Mouse (Mus musculus): ENCODE results near the gene Cdk4. TPM values are rescaled to one million over a fixed set of nuclear protein-coding genes. Genes with fewer than 3 reads are reported as not detected.
"Not testable (repeated sequence)": the region's sequence is repeated elsewhere in the genome, so short reads cannot be mapped to it uniquely, and the experiment has no call there.

Gene Cdk4
- polyA plus RNA-seq, 1 experiment from 2014 or later, result 718 TPM

DNA sequence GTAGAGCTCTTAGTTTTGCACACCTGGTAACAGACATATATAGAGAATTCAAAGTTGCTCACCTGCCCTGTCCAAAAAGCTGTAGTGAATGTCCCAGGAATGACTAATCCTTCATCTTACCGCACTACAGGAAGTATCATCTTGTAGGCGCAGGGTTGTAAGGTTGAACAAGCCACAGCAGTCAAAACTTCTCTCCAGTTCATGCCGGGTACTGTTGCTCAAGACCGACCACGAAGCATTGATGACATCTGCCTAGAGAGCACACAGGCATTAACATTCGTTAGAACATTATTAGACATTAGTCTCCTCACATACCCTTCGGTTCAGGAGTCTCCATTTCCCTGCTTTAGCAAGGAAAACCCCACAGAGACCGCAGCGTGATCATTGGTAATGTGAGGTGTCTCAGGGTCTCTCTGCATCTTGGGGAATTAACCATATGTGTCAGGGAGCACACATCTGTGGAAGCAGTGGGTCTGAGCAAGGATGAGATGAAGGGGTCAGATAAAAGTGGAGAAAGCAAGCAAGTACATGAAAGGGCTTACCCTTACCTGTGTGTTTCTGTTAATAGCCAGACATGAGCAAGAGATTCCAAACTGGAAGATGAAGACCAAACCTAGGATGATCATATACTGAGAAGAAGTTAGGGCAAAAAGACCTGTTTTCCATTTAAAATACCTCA lies 5.2 kb downstream of the Cdk4 start:
- no peaks in the 10 kb centered on the region for H3K27me3 ChIP-seq
- peak overlapping the region; percentile 74 for H3K4me2 ChIP-seq
- H3K36me3 ChIP-seq, result peaks cover 38% of the 10 kb centered on the region
- H3K4me3 ChIP-seq, result peak overlapping the region; percentile 78
- peaks cover 32% of the 10 kb centered on the region for H3K4me1 ChIP-seq (replicated peaks)
- H3K27ac ChIP-seq, result no peak overlapping the region
- WGBS, result 71% methylated on average over 9 of the region's 9 CpGs
- H3K9ac ChIP-seq, result peak overlapping the region; percentile 80
- ATAC-seq (replicated peaks; ENCODE audit: insufficient number of reproducible peaks, insufficient read depth, low FRiP score, low read depth), result no peak
- no peaks in the 10 kb centered on the region for H3K9me3 ChIP-seq (replicated peaks)

DNA sequence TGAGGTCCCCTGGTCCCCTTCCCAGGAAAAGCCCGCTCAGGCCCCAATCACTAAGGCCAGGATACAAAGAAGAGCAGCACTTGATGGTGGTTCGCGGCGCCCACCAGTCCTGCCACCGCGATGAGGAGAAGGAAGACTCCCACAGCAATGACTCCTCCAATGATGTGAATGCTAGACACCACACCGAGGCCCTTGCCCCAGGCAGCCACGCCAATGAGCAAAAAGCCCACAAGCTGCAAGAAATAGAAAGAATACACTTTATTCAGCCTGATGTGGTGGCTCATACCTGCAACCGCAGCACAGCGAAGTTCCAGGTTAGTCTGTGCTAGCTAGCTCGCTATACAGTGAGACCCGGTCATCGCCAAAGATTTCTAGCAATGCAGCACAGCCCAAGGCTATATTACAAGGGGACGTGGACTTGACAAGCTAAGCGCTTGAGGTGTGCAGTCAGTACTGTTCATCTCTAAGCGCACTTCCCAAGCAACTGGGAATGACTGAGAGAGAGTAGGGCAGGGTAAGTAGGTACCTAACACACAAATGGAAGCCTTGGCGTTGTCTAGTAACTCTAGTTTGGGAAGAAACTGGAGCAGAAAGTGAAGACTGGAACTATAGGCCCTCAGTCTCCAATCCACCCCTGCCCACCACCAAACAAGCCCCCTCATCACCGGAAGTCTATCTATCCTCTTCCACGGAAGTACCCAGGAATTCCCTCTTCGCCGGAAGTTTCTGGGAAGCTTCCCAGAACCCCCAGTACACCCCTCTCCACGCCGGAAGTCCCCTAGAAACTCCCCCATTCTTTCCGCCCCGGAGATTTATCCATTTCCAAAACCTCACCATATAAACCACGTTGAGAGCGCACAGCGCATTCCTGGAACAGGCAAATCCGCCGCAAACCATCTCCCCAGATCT lies 6.2 kb downstream of the Cdk4 start:
- WGBS, result 5% methylated on average over 30 of the region's 30 CpGs
- H3K9ac ChIP-seq, result peak overlapping the region; percentile 80

DNA sequence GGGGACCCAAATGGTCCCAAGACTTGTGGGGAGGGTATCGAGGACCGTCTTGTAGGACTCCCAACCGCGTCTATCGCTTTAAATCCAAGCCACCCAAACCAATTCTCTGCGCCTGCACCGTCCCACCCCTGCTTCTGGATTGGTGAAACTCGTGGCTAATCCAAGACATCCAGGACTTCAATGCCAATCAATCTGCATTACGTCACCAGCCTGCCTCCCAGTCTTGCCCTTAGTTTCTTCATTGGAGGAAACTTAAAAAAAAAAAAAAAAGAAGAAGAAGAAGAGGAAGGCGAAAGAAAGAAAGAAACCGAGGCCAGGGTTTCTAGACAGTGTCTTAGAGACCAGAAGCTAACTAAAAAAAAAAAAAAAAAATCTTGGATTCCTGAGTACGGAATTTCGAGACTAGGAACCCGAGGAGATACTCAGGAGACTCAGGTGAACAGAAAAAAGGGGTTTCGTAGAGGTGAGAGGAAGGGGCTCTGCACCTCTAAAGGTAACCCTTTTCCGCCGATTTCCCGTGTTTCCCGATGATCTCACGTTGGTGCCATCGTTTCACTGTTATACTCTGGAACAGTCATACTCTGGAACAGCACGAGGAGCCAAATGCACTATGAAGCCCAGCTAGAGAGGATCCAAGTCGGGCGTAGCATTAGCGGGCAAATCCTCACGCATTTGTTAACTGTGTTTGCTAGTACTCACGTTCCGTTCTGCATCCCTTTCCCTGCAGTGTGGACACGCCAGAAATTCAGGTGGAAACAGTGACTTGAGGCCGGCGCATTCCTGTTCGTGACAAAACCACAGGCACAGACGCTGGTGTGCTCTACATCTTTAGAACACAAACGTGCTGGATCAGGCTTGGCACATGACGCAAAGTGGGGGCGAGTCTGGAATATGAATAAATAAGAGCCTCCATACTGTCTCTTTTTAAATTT lies 7.1 kb downstream of the Cdk4 start, which contains the start of gene Tspan31:
Tspan31 (minus strand) TSS at position 75 of the 932 bp plus-strand sequence.
- H3K36me3 ChIP-seq, result peaks cover 33% of the 10 kb centered on the region
- H3K27me3 ChIP-seq, result peaks cover 7% of the 10 kb centered on the region; the same call in 1 of the 2 replicates
- H3K27ac ChIP-seq, result peak within 1 kb of the TSS; percentile 89
- peak within 1 kb of the TSS; percentile 80 for H3K9ac ChIP-seq
- peak within 1 kb of the TSS; percentile 78 for H3K4me3 ChIP-seq
- ATAC-seq (replicated peaks; ENCODE audit: insufficient number of reproducible peaks, insufficient read depth, low FRiP score, low read depth), result peak; percentile 88
- H3K4me2 ChIP-seq, result peak within 1 kb of the TSS; percentile 74
- WGBS, result 1% methylated on average over 36 of the region's 36 CpGs
- H3K9me3 ChIP-seq (replicated peaks), result no peaks in the 10 kb centered on the region
- H3K4me1 ChIP-seq (replicated peaks), result peaks cover 24% of the 10 kb centered on the region

More for the DNA sequence above, 6.2 kb downstream of the Cdk4 start:
- ATAC-seq (replicated peaks; ENCODE audit: insufficient number of reproducible peaks, insufficient read depth, low FRiP score, low read depth), result peak; percentile 20; the same call in 1 of the 2 replicates
- H3K4me2 ChIP-seq, result peak overlapping the region; percentile 74
- no peaks in the 10 kb centered on the region for H3K27me3 ChIP-seq
- H3K27ac ChIP-seq, result peak overlapping the region; percentile 89
- H3K9me3 ChIP-seq (replicated peaks), result no peaks in the 10 kb centered on the region
- peaks cover 38% of the 10 kb centered on the region for H3K36me3 ChIP-seq
- peaks cover 30% of the 10 kb centered on the region for H3K4me1 ChIP-seq (replicated peaks)
- peak overlapping the region; percentile 78 for H3K4me3 ChIP-seq

DNA sequence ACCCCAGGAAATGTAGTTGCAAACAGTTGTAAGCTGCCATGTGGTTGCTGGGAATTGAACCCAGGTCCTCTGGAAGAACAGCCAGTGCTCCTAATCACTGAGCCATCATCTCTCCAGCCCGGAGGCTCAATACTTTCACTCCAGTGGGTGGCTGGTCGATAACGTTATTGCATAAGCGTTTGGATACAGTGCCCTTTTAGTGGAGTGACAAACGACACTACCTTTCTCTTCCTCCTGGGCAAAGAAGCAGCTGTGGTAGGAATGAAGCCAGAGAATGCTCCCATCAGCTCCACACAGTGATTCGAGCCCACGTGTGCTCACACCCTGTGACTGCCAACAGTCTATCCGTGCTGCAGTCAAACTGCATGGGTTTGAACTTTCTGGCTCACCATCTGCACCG lies 7.9 kb downstream of the Cdk4 start:
- 74% methylated on average over 9 of the region's 9 CpGs for WGBS
- Histone ChIP-seq H3K9ac (0 out of 2 replicates have a peak overlapping the region, but pooled peaks have one; percentile 15), H3K27ac (no peak overlapping the region), H3K9me3 (replicated peaks) (no peaks in the 10 kb centered on the region), H3K36me3 (peaks cover 25% of the 10 kb centered on the region), H3K4me1 (replicated peaks) (peaks cover 21% of the 10 kb centered on the region), H3K4me3 (peak overlapping the region; percentile 78), H3K4me2 (peak overlapping the region; percentile 74), H3K27me3 (peaks cover 14% of the 10 kb centered on the region)
- ATAC-seq (replicated peaks; ENCODE audit: insufficient number of reproducible peaks, insufficient read depth, low FRiP score, low read depth), result no peak

DNA sequence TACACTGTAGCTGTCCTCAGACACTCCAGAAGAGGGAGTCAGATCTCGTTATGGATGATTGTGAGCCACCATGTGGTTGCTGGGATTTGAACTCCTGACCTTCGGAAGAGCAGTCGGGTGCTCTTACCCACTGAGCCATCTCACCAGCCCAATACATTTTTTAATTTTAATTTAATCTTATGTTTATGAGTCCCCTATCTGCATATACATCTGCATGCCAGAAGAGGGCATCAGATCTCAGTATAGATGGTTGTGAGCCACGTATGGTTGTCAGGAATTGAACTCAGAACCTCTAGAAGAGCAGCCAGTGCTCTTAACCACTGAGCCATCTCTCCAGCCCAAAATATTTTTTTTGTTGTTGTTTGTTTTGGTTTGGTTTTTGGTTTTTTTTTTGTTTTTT lies 8.9 kb downstream of the Cdk4 start:
- Histone ChIP-seq H3K27me3 (peaks cover 24% of the 10 kb centered on the region), H3K36me3 (peaks cover 15% of the 10 kb centered on the region), H3K4me1 (replicated peaks) (peaks cover 21% of the 10 kb centered on the region)
- WGBS, result 84% methylated on average over 4 of the region's 4 CpGs
- not testable (repeated sequence) for H3K4me2 ChIP-seq; ATAC-seq (replicated peaks; ENCODE audit: insufficient number of reproducible peaks, insufficient read depth, low FRiP score, low read depth); H3K9me3 ChIP-seq (replicated peaks); H3K9ac ChIP-seq; H3K4me3 ChIP-seq; H3K27ac ChIP-seq

DNA sequence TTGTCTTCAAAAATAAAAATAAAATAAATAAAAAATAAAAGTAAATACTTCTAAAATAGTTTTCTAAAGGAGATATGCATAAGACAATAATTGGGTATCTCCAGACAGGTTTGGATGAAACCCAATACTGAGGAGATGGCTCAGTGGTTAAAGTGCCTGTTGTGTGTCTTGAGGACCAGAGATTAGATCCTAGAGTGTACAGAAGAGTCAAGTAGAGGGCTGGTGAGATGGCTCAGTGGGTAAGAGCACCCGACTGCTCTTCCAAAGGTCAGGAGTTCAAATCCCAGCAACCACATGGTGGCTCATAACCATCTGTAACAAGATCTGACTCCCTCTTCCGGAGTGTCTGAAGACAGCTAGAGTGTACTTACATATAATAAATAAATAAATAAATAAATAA lies 9.6 kb downstream of the Cdk4 start:
- not testable (repeated sequence) for H3K4me3 ChIP-seq
- H3K4me1 ChIP-seq (replicated peaks), result peaks cover 23% of the 10 kb centered on the region
- WGBS, result 72% methylated on average over 2 of the region's 2 CpGs

DNA sequence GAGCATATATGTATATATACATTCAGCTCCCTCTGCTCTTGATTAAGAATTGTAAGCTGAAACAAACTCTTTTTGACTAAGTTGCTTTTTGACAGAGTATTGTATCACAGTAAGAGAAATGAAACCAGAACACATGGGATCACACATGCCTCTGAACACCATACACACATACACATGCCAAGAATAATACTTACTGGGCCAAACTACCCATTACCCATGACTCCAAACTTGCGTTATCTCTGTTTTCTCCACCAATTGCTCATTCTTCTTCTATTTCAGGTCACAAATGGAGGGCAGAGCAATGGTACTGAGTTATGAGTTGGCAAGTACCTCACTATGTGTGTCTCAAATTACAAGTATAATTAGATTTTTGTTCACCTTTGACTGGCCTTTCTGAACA lies 10.6 kb downstream of the Cdk4 start:
- no peak overlapping the region for H3K27ac ChIP-seq
- no peak for ATAC-seq (replicated peaks; ENCODE audit: insufficient number of reproducible peaks, insufficient read depth, low FRiP score, low read depth)
- WGBS, result 74% methylated on average over 1 of the region's 1 CpGs

More for the DNA sequence above, 9.6 kb downstream of the Cdk4 start:
- ATAC-seq (replicated peaks; ENCODE audit: insufficient number of reproducible peaks, insufficient read depth, low FRiP score, low read depth); H3K9me3 ChIP-seq (replicated peaks); H3K36me3 ChIP-seq; H3K4me2 ChIP-seq; H3K9ac ChIP-seq; H3K27ac ChIP-seq: not testable (repeated sequence)
- H3K27me3 ChIP-seq, result peaks cover 31% of the 10 kb centered on the region

DNA sequence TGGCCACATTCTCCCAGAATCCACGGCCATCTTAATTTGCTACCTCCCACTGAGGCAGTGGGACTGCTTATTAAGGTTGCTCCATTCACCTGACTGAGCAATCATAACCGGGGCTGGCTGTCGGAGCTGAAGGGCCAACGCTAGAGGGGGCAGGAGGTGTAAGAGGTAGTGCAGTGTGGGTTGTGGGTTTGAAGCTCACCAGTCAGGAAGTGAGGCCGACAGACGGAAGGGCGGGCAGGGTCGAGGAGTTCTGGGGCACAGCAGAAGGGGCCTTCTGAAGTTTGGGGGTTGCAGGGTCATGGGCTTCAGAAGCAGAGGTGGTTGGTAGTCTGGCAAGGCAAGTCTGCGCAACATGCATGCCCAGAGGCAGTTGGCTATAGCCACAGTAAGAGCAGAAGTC lies 11.7 kb downstream of the Cdk4 start, which contains the start of gene Agap2:
Agap2 (plus strand) TSS at position 205 of the 400 bp plus-strand sequence.
- no peak within 1 kb of the TSS for H3K9ac ChIP-seq
- ATAC-seq (replicated peaks; ENCODE audit: insufficient number of reproducible peaks, insufficient read depth, low FRiP score, low read depth), result no peak
- H3K36me3 ChIP-seq, result no peaks in the 10 kb centered on the region
- peak within 1 kb of the TSS; percentile 12; the same call in 1 of the 2 replicates for H3K4me3 ChIP-seq
- 47% methylated on average over 9 of the region's 9 CpGs for WGBS
- H3K27me3 ChIP-seq, result peaks cover 52% of the 10 kb centered on the region
- H3K4me1 ChIP-seq (replicated peaks), result peaks cover 29% of the 10 kb centered on the region
- no peak within 1 kb of the TSS for H3K27ac ChIP-seq
- no peak within 1 kb of the TSS; the same call in 1 of the 2 replicates for H3K4me2 ChIP-seq
- H3K9me3 ChIP-seq (replicated peaks), result no peaks in the 10 kb centered on the region

More for the DNA sequence above, 10.6 kb downstream of the Cdk4 start:
- Histone ChIP-seq H3K4me2 (no peak overlapping the region), H3K27me3 (peaks cover 41% of the 10 kb centered on the region), H3K4me1 (replicated peaks) (peaks cover 24% of the 10 kb centered on the region), H3K36me3 (no peaks in the 10 kb centered on the region), H3K4me3 (no peak overlapping the region), H3K9ac (no peak overlapping the region), H3K9me3 (replicated peaks) (no peaks in the 10 kb centered on the region)

DNA sequence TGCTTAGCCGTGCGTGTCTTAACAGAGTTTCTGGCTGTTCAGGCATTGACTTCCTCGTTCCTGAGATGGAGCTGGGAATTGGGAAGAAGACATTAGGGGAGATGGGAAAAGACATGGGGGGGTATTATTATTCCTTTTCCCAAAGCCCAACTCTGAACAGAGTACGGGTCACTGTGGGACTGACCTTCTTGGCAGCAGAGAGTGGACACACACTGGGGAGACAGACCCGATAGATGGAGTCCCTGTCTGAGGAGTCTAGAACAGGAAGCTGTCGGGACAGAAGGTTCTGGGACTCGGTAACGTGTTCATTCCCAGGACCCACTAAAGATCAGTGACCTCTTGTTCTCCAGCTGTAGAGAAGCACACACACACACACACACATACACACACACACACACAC lies 12.3 kb downstream of the Cdk4 start:
- H3K27me3 ChIP-seq, result peaks cover 57% of the 10 kb centered on the region
- peak overlapping the region; percentile 12; the same call in 1 of the 2 replicates for H3K4me3 ChIP-seq
- 56% methylated on average over 8 of the region's 8 CpGs for WGBS
- no peaks in the 10 kb centered on the region for H3K36me3 ChIP-seq
- ATAC-seq (replicated peaks; ENCODE audit: insufficient number of reproducible peaks, insufficient read depth, low FRiP score, low read depth), result no peak
- H3K27ac ChIP-seq, result no peak overlapping the region
- H3K9me3 ChIP-seq (replicated peaks), result no peaks in the 10 kb centered on the region
- H3K9ac ChIP-seq, result no peak overlapping the region
- no peak overlapping the region; the same call in 1 of the 2 replicates for H3K4me2 ChIP-seq
- H3K4me1 ChIP-seq (replicated peaks), result peaks cover 34% of the 10 kb centered on the region

DNA sequence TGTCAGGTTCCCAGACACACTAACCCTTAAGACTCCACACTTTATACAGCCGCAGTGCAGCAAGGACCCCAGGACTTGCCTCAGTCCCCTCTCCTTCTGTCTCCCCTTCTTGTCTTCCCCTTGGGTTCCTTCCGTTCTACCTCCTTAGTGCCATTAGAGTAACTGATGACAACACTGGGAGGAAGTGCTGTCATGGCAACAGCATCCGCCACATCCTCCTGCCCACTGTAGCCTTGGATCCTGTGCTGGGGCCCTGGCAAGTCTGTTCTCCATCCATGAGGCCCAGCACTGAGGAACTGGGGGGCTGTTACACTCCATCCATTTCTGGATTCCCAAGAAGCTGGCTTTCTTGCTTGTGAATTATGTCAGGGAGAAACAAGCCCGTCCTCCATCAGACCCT lies 12.7 kb downstream of the Cdk4 start:
- Histone ChIP-seq H3K27ac (no peak overlapping the region), H3K4me2 (no peak overlapping the region; the same call in 1 of the 2 replicates), H3K9ac (no peak overlapping the region), H3K27me3 (peaks cover 62% of the 10 kb centered on the region), H3K4me3 (no peak overlapping the region), H3K9me3 (replicated peaks) (no peaks in the 10 kb centered on the region), H3K36me3 (no peaks in the 10 kb centered on the region), H3K4me1 (replicated peaks) (peaks cover 35% of the 10 kb centered on the region)
- 34% methylated on average over 4 of the region's 4 CpGs for WGBS
- no peak for ATAC-seq (replicated peaks; ENCODE audit: insufficient number of reproducible peaks, insufficient read depth, low FRiP score, low read depth)
